Mouse (Mus musculus): Measurements from ENCODE around the gene Trim66.

Gene Trim66

GRCm38 (mm10) chr7:109522084-109522483 lies 14.2 kb upstream of the Trim66 start:
- no peak for DNase-seq (ENCODE audit: low read depth, low spot score)

GRCm38 (mm10) chr7:109519936-109520335 lies 12.0 kb upstream of the Trim66 start:
- DNase-seq (ENCODE audit: low read depth, low spot score) = no peak

GRCm38 (mm10) chr7:109518838-109519696 lies 11.1 kb upstream of the Trim66 start, which contains the start of gene Rpl27a:
Rpl27a (plus strand) TSS chr7:109519147.
- DNase-seq (ENCODE audit: low read depth, low spot score) = peak; percentile 98

- DNase-seq (ENCODE audit: low read depth, low spot score) = no peak
Measured at GRCm38 (mm10) chr7:109518036-109518681, 10.2 kb upstream of the Trim66 start.

GRCm38 (mm10) chr7:109516500-109516899 lies 8.6 kb upstream of the Trim66 start:
- no peak for DNase-seq (ENCODE audit: low read depth, low spot score)

- DNase-seq (ENCODE audit: low read depth, low spot score) = no peak
Measured at GRCm38 (mm10) chr7:109511838-109512237, 3.9 kb upstream of the Trim66 start.

- no peak for DNase-seq (ENCODE audit: low read depth, low spot score)
Measured at GRCm38 (mm10) chr7:109510799-109511198, 2.9 kb upstream of the Trim66 start.

GRCm38 (mm10) chr7:109507572-109507971 lies 362 bp downstream of the Trim66 start:
- DNase-seq (ENCODE audit: low read depth, low spot score) = no peak

GRCm38 (mm10) chr7:109507119-109507518 lies 815 bp downstream of the Trim66 start:
- no peak for DNase-seq (ENCODE audit: low read depth, low spot score)

- no peak for DNase-seq (ENCODE audit: low read depth, low spot score)
Measured at GRCm38 (mm10) chr7:109497507-109497906, 10.4 kb downstream of the Trim66 start.

- DNase-seq (ENCODE audit: low read depth, low spot score) = no peak
Measured at GRCm38 (mm10) chr7:109493319-109494316, 14.3 kb downstream of the Trim66 start.

- no peak for DNase-seq (ENCODE audit: low read depth, low spot score)
Measured at GRCm38 (mm10) chr7:109492616-109493318, 15.2 kb downstream of the Trim66 start.

GRCm38 (mm10) chr7:109484221-109484620 lies 23.7 kb downstream of the Trim66 start:
- no peak for DNase-seq (ENCODE audit: low read depth, low spot score)

- DNase-seq (ENCODE audit: low read depth, low spot score) = no peak
Measured at GRCm38 (mm10) chr7:109480765-109481197, 27.2 kb downstream of the Trim66 start.

- DNase-seq (ENCODE audit: low read depth, low spot score) = no peak
Measured at GRCm38 (mm10) chr7:109477926-109478325, 30.0 kb downstream of the Trim66 start.

- DNase-seq (ENCODE audit: low read depth, low spot score) = no peak
Measured at GRCm38 (mm10) chr7:109470700-109471099, 37.2 kb downstream of the Trim66 start.

- DNase-seq (ENCODE audit: low read depth, low spot score) = no peak
Measured at GRCm38 (mm10) chr7:109468262-109468701, 39.7 kb downstream of the Trim66 start.

- no peak for DNase-seq (ENCODE audit: low read depth, low spot score)
Measured at GRCm38 (mm10) chr7:109467591-109467990, 40.3 kb downstream of the Trim66 start.

- no peak for DNase-seq (ENCODE audit: low read depth, low spot score)
Measured at GRCm38 (mm10) chr7:109460698-109461097, 47.2 kb downstream of the Trim66 start.

- no peak for DNase-seq (ENCODE audit: low read depth, low spot score)
Measured at GRCm38 (mm10) chr7:109456563-109456962, 51.4 kb downstream of the Trim66 start.

GRCm38 (mm10) chr7:109455748-109456147 lies 52.2 kb downstream of the Trim66 start:
- DNase-seq (ENCODE audit: low read depth, low spot score) = no peak
